Mouse (Mus musculus): ENCODE measurements around the gene Spr.

GRCm38 (mm10) chr6:85147636-85148035 is 10.1 kb upstream of the Spr start:
- no peak for TF ChIP-seq EP300 (IDR thresholded peaks at IDR 0.05; ENCODE audit: low read depth)
- TF ChIP-seq CTCF (IDR thresholded peaks at IDR 0.05; ENCODE audit: low read depth) = no peak
